Mouse (Mus musculus): ENCODE measurements around the gene Gm11172. TPM values are rescaled to one million over a fixed set of nuclear protein-coding genes. Genes with fewer than 3 reads are reported as not detected.

The Gm11172 gene
- polyA plus RNA-seq (2012; rRNA removed), result not detected in 2 replicates

- H3K36me3 ChIP-seq (ENCODE audit: control insufficient read depth, insufficient read depth, low read length), result no peaks in the 10 kb centered on the region
- no peak within 1 kb of the TSS for H3K27ac ChIP-seq (ENCODE audit: control insufficient read depth, insufficient read depth, low read depth, low read length)
- H3K27me3 ChIP-seq (ENCODE audit: control insufficient read depth, insufficient read depth, low read length), result no peaks in the 10 kb centered on the region
- TF ChIP-seq POLR2A (IDR thresholded peaks at IDR 0.05; ENCODE audit: control insufficient read depth, low read depth, low read length), result no peak
- no peak for TF ChIP-seq CTCF (IDR thresholded peaks at IDR 0.05; ENCODE audit: control insufficient read depth, insufficient read depth, insufficient replicate concordance, low read depth, low read length)
- H3K4me3 ChIP-seq (ENCODE audit: control insufficient read depth, low read depth, low read length), result no peak within 1 kb of the TSS
- H3K4me1 ChIP-seq (ENCODE audit: control insufficient read depth, insufficient read depth, low read length), result no peaks in the 10 kb centered on the region
These were observed at the start of gene Gm11172 for GRCm38 (mm10) chr16:10812865-10813371. Gm11172 (plus strand) TSS chr16:10812915.

- H3K36me3 ChIP-seq (ENCODE audit: control insufficient read depth, insufficient read depth, low read length), result no peaks in the 10 kb centered on the region
- no peaks in the 10 kb centered on the region for H3K27me3 ChIP-seq (ENCODE audit: control insufficient read depth, insufficient read depth, low read length)
- TF ChIP-seq POLR2A (IDR thresholded peaks at IDR 0.05; ENCODE audit: control insufficient read depth, low read depth, low read length) (no peak), CTCF (IDR thresholded peaks at IDR 0.05; ENCODE audit: control insufficient read depth, insufficient read depth, insufficient replicate concordance, low read depth, low read length) (no peak)
- H3K4me1 ChIP-seq (ENCODE audit: control insufficient read depth, insufficient read depth, low read length), result peaks cover 5% of the 10 kb centered on the region
- H3K4me3 ChIP-seq (ENCODE audit: control insufficient read depth, low read depth, low read length), result peak overlapping the region; percentile 71
- H3K27ac ChIP-seq (ENCODE audit: control insufficient read depth, insufficient read depth, low read depth, low read length), result no peak overlapping the region
These were observed 49.0 kb upstream of the Gm11172 start for GRCm38 (mm10) chr16:10763540-10764264.

DNA sequence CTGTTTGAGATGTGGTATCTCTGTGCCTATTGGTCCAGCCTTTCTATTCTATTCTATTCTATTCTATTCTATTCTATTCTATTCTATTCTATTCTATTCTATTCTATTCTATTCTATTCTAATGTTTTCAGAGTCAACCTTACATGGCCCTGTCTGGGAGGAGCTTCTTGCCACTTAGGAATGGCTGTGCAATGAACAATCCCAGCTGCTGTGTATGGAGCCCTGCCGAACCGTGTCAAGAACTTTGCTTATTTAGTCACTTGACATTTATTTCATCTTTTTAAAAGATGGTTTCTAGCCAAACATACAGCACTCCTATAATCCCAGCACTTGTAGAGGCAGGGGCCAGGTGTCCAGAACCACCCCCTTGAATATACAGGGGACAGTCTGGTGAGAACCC lies 48.4 kb upstream of the Gm11172 start:
- no peaks in the 10 kb centered on the region for H3K27me3 ChIP-seq (ENCODE audit: control insufficient read depth, insufficient read depth, low read length)
- peaks cover 5% of the 10 kb centered on the region for H3K4me1 ChIP-seq (ENCODE audit: control insufficient read depth, insufficient read depth, low read length)
- no peak overlapping the region for H3K4me3 ChIP-seq (ENCODE audit: control insufficient read depth, low read depth, low read length)
- TF ChIP-seq CTCF (IDR thresholded peaks at IDR 0.05; ENCODE audit: control insufficient read depth, insufficient read depth, insufficient replicate concordance, low read depth, low read length) (no peak), POLR2A (IDR thresholded peaks at IDR 0.05; ENCODE audit: control insufficient read depth, low read depth, low read length) (no peak)
- no peaks in the 10 kb centered on the region for H3K36me3 ChIP-seq (ENCODE audit: control insufficient read depth, insufficient read depth, low read length)
- no peak overlapping the region for H3K27ac ChIP-seq (ENCODE audit: control insufficient read depth, insufficient read depth, low read depth, low read length)

GRCm38 (mm10) chr16:10767158-10767557 lies 45.6 kb upstream of the Gm11172 start:
- TF ChIP-seq CTCF (IDR thresholded peaks at IDR 0.05; ENCODE audit: control insufficient read depth, insufficient read depth, insufficient replicate concordance, low read depth, low read length), result peak; percentile 21; the same call in 1 of the 2 replicates
- TF ChIP-seq POLR2A (IDR thresholded peaks at IDR 0.05; ENCODE audit: control insufficient read depth, low read depth, low read length), result no peak
- Histone ChIP-seq H3K27me3 (ENCODE audit: control insufficient read depth, insufficient read depth, low read length) (no peaks in the 10 kb centered on the region), H3K36me3 (ENCODE audit: control insufficient read depth, insufficient read depth, low read length) (no peaks in the 10 kb centered on the region), H3K27ac (ENCODE audit: control insufficient read depth, insufficient read depth, low read depth, low read length) (no peak overlapping the region), H3K4me3 (ENCODE audit: control insufficient read depth, low read depth, low read length) (no peak overlapping the region), H3K4me1 (ENCODE audit: control insufficient read depth, insufficient read depth, low read length) (no peaks in the 10 kb centered on the region; the same call in none of the 2 replicates)

- Histone ChIP-seq H3K27me3 (ENCODE audit: control insufficient read depth, insufficient read depth, low read length) (no peaks in the 10 kb centered on the region), H3K4me1 (ENCODE audit: control insufficient read depth, insufficient read depth, low read length) (no peaks in the 10 kb centered on the region; the same call in 1 of the 2 replicates), H3K36me3 (ENCODE audit: control insufficient read depth, insufficient read depth, low read length) (no peaks in the 10 kb centered on the region), H3K4me3 (ENCODE audit: control insufficient read depth, low read depth, low read length) (no peak overlapping the region), H3K27ac (ENCODE audit: control insufficient read depth, insufficient read depth, low read depth, low read length) (no peak overlapping the region)
- no peak for TF ChIP-seq POLR2A (IDR thresholded peaks at IDR 0.05; ENCODE audit: control insufficient read depth, low read depth, low read length)
- no peak for TF ChIP-seq CTCF (IDR thresholded peaks at IDR 0.05; ENCODE audit: control insufficient read depth, insufficient read depth, insufficient replicate concordance, low read depth, low read length)
These were observed 43.9 kb upstream of the Gm11172 start for GRCm38 (mm10) chr16:10768821-10769220.

- Histone ChIP-seq H3K36me3 (ENCODE audit: control insufficient read depth, insufficient read depth, low read length) (no peaks in the 10 kb centered on the region), H3K4me1 (ENCODE audit: control insufficient read depth, insufficient read depth, low read length) (no peaks in the 10 kb centered on the region), H3K27me3 (ENCODE audit: control insufficient read depth, insufficient read depth, low read length) (no peaks in the 10 kb centered on the region), H3K4me3 (ENCODE audit: control insufficient read depth, low read depth, low read length) (no peak overlapping the region), H3K27ac (ENCODE audit: control insufficient read depth, insufficient read depth, low read depth, low read length) (no peak overlapping the region)
- TF ChIP-seq POLR2A (IDR thresholded peaks at IDR 0.05; ENCODE audit: control insufficient read depth, low read depth, low read length) (no peak), CTCF (IDR thresholded peaks at IDR 0.05; ENCODE audit: control insufficient read depth, insufficient read depth, insufficient replicate concordance, low read depth, low read length) (no peak)
These were observed 43.1 kb upstream of the Gm11172 start for GRCm38 (mm10) chr16:10769661-10770060.

GRCm38 (mm10) chr16:10770531-10771325 lies 42.0 kb upstream of the Gm11172 start:
- TF ChIP-seq CTCF (IDR thresholded peaks at IDR 0.05; ENCODE audit: control insufficient read depth, insufficient read depth, insufficient replicate concordance, low read depth, low read length), result no peak
- TF ChIP-seq POLR2A (IDR thresholded peaks at IDR 0.05; ENCODE audit: control insufficient read depth, low read depth, low read length), result no peak
- H3K36me3 ChIP-seq (ENCODE audit: control insufficient read depth, insufficient read depth, low read length), result no peaks in the 10 kb centered on the region
- H3K27ac ChIP-seq (ENCODE audit: control insufficient read depth, insufficient read depth, low read depth, low read length), result no peak overlapping the region
- no peaks in the 10 kb centered on the region for H3K27me3 ChIP-seq (ENCODE audit: control insufficient read depth, insufficient read depth, low read length)
- H3K4me1 ChIP-seq (ENCODE audit: control insufficient read depth, insufficient read depth, low read length), result no peaks in the 10 kb centered on the region
- no peak overlapping the region for H3K4me3 ChIP-seq (ENCODE audit: control insufficient read depth, low read depth, low read length)

Data from testis, adult 2 months (tissue).